Mouse (Mus musculus) spleen, adult 2 months (tissue): ENCODE measurements around the gene Hmcn2.
A peak's percentile ranks its signal among the peaks of the same experiment; 100 is the strongest.

Source experiments
- CTCF ChIP-seq: fragments of 200-500 bp; IDR thresholded peaks from 2 replicates; pipeline ENCODE4 v1.5.1; 2011; ENCODE audit warnings: mild to moderate bottlenecking, inconsistent platforms; ENCODE audit not compliant: insufficient read depth, insufficient read length, insufficient replicate concordance; ENCODE audit errors: extremely low read depth
- POLR2A ChIP-seq: fragments of 200-500 bp; IDR thresholded peaks from 2 replicates; pipeline ENCODE4 v1.6.1; 2011; ENCODE audit warnings: low read depth, low read length, inconsistent platforms

- TF ChIP-seq CTCF, result peak; percentile 41; the same call in 1 of the 2 replicates
- no peak for TF ChIP-seq POLR2A
These were observed 145.9 kb downstream of the Hmcn2 start for GRCm38 (mm10) chr2:31460025-31460571.
